Mouse (Mus musculus) kidney, adult 11 months (tissue): ENCODE data around the gene Naip5.
"Not testable (repeated sequence)": the region's sequence is repeated elsewhere in the genome, so short reads cannot be mapped to it uniquely, and the experiment has no call there.

Experiments
- DNase-seq: peaks from one replicate; pipeline ENCODE4 v3.0.0; 2022

Naip5 gene

GRCm38 (mm10) chr13:100246223-100246622, at the start of gene Naip5:
Naip5 (minus strand) TSS chr13:100246323.
- not testable (repeated sequence) for DNase-seq

GRCm38 (mm10) chr13:100284611-100285010, 38.5 kb upstream of the Naip5 start:
- no peak for DNase-seq

DNA sequence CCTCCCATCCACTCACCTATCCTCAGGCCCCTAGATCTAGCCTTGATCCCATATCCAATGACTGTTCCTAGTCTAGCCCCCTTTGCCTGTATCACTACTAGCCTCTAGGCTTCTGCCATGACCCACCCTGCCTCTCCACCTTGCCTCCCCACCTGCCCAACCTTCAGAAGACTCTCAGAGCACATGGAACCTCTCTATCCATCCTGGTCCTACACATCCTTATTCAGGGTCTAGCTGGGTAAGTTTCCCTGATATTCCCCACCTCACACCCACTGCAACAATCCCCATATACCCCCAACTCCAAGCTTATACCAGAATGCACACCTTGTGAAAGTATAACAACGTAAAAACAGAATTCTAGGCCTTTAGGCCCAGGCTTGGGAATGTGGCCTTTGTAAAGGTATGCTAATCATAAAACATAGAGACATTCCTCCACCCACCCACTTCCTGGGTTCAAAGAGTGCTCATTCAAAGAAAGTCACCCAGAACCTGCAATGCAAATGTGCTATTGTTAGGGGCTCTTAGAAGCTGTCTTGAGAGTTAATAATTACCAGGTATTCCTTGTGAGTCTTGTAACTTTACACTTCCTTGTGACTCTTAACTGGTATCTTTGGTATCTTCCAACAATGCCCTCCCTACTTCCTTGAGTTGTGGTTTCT, 25.5 kb upstream of the Naip5 start:
- not testable (repeated sequence) for DNase-seq

DNA sequence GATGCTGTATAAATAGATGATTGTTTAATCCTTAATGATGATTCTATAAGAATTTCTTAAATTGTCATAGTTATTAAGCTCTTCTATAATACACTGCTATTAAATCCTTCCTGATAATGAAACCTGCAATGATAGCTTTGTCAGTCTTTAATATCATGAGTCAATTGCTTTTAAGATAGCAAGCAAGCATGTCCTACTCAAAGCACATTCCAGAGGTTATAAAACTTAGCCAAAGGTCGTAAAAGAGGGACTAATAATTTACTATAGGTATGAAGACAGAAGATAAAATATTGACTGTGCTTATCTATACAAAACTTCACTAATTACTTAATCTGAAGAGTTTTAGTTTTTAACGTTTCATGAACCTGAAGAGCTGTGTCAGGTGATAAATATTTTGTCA, 10.9 kb upstream of the Naip5 start:
- not testable (repeated sequence) for DNase-seq

DNA sequence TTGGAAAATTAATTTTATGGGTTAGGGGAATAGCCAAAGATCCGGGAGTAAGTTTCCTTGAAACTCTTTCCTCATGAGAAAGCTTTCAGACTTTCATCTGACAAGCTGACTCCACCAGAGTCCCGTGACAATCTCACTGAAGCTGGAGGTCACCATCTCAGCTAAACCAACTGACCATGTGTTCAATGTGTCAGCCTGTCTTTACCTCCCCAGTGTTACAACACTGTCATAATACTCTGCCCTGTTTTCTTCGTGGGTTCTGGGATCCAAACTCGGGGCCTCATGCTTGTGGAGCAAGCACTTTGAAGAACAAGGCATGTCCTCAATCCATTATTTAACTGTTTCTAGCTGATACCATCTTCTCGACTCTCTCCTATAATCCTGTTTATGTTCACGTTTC, 9.8 kb upstream of the Naip5 start:
- DNase-seq, result not testable (repeated sequence)

DNA sequence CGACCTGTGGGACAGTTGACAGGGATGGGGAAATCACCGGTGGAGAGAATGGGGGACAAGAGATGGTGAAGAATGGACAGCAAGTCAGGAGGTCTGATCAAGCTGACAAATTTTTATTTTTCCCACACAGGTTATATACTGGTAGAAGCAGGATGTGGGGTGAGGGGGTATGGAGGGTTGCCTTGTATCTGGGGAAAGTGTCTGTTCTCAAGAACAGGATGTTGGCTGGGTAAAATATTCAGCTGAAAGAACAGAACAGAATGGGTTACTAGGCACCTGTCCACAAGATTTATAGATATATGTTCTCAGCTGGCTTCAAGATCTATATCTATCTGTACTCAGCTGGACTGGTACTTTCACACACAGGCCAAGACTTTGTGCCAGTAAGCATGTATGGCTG, 5.8 kb upstream of the Naip5 start:
- DNase-seq, result not testable (repeated sequence)

GRCm38 (mm10) chr13:100246896-100247519, 885 bp upstream of the Naip5 start:
- DNase-seq, result not testable (repeated sequence)

GRCm38 (mm10) chr13:100243702-100244101, 2.4 kb downstream of the Naip5 start:
- DNase-seq, result no peak

DNA sequence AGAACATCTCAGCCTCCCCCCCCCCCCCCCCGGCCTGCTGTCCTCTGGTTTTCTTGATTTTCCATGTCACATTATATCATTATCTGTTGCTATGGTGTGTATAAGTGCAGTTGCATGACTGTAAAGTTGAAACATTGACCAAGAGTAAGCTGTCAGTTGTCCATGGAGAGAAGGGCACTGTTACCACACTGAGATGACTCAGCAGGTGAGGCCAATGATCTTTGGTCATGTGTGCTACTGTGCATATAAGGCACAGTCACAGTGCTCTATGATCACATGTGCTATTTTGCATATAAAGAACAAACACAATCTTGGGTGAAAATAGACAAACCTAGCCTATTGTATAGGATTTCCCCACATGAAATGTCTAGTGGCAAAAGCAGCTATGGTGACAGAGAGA, 32.4 kb downstream of the Naip5 start:
- DNase-seq, result not testable (repeated sequence)

- peak; percentile 4 for DNase-seq
These were observed 35.6 kb downstream of the Naip5 start for GRCm38 (mm10) chr13:100210540-100210939.

DNA sequence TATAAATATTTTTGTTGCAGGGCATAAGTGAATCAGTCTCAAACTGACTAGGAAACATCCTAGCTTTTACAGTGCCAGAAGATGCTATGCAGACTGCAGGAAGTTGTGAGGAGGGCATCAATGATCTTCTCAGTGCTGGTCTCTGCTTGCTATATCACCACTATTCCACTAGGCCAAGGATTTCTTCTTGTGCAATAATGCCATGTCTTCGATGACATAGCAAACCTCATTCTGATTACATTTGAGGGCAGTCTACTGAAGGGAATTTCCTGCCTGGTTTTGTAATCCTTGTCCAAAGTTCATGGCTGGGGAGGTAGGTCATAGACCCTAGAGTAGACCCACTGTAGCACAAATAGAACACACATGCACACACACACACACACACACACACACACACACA, 42.8 kb downstream of the Naip5 start:
- no peak for DNase-seq

GRCm38 (mm10) chr13:100201659-100202333, 44.3 kb downstream of the Naip5 start, which contains the start of gene Naip2:
Naip2 (minus strand) TSS chr13:100202092.
- not testable (repeated sequence) for DNase-seq

GRCm38 (mm10) chr13:100200778-100201177, 45.3 kb downstream of the Naip5 start:
- DNase-seq, result no peak

DNA sequence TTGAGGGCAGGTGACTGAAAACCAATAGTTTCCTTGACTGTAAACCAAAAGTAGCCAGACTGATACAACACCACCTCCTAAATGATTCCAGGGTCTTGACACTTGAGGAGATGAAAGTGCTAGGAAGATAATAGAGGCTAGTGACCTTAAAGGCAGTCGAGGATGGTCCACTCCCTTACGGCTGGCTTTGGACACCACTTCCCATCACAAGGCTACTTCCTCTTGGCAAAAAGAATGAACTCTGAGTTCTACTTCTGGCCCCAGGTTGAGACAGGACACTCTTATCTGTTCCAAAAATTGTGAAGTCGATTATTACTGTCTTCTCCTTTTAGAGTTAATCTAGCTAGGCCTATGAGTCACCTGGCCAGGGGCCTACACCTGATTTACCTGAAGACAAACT, 50.7 kb downstream of the Naip5 start:
- no peak for DNase-seq

- not testable (repeated sequence) for DNase-seq
These were observed 63.0 kb downstream of the Naip5 start for GRCm38 (mm10) chr13:100183111-100183510.

DNA sequence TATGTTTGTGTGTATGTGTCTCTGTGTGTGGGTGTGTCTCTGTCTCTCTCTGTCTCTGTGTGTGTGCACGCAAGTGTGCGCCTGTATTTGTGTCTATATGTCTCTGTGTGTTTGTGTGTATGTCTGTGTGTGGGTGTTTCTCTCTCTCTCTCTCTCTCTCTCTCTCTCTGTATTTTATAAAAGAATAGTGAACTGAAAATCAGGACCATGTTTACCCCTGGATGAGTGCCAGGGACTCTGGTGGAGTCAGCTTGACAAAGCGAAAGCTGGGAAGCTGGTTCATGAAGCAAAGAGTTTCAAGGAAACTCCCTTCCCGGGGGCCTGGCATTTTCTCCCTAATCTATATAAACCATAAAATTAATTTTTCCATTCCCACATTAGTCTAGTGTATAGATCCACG, 71.8 kb downstream of the Naip5 start:
- not testable (repeated sequence) for DNase-seq

DNA sequence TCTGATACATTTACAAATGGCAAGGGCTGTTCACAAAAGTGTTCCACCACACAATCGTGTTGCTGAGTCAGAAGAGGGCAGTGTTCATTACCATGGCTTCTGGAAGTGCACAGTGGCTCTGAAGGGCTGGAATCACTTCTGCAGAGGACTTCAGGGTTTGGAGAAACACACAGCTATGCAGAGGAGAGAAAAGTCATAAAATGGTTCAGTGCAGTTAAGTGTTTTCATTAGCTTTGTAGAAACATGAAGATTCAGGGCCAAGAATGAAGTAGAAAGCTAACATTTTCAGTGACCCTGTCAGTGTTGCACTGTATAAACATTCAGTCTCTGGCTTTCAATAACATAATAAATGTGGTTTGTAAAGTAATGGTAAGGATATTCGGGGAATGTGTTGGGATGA, 79.7 kb downstream of the Naip5 start:
- not testable (repeated sequence) for DNase-seq

DNA sequence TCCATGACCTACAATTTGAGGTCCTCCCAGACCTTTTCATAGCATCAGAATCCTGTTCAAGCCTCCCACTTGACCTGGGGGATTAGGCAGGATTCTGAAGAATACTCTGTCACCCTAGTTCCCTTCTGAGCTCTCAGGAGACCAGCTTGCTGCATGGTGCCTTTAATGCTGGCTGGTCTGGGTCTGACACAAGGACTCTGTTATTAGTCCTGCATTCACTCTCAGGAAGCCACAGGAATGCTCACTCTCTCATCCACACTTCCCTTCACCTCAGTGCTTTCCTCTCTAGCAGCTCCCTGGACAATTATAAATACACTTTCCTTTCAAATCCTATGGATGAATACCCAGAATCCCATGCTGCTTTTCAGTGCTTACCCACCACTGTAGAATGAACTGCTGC, 83.7 kb downstream of the Naip5 start:
- not testable (repeated sequence) for DNase-seq
